Mouse (Mus musculus) T-cell, adult 2 months (primary cell): ENCODE measurements around the gene Tll2.

Experiments used
- DNase-seq: peaks from one replicate; pipeline ENCODE4 v3.0.0; 2022; ENCODE audit warnings: low spot score

Gene Tll2

DNA sequence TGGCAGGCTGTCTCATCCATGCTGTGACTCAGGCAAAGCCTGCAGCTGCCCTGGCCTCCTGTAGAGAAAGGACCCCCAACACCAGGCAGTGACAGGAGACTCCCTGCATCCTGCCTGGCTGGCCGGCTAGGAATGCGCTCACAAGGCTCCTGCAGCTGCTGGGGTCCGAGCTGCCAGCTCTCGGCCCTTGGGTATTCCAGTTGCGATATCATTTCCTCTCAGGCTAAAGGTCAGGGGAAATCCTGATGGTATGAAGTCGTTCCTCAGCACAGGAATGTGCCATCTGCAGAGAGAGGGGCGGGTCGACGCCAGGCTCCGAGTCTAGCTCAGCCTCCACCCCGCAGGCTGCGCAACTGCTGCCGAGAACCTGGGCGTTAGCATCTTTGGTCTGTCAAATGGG is 46.2 kb downstream of the Tll2 start:
- no peak for DNase-seq

DNA sequence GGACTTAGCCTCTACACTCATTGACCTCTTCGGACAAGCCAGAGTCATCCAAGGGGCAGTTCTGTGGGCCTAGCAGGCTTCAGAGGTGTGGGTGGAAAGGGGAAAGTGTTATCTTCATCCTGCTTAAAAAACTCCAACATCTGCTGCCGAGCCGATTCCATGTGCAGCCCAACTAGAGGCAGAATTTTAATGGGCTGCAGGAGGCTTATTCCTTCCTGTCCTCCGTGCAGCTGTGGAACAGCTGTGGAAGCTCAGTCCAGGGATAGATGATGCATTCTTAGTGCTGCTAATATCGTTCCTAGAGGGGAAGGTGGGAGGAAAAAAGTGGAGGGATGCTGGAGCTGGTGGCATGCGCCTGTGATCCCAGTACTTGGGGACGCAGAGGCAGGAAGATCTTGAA is 52.0 kb downstream of the Tll2 start:
- no peak for DNase-seq

DNA sequence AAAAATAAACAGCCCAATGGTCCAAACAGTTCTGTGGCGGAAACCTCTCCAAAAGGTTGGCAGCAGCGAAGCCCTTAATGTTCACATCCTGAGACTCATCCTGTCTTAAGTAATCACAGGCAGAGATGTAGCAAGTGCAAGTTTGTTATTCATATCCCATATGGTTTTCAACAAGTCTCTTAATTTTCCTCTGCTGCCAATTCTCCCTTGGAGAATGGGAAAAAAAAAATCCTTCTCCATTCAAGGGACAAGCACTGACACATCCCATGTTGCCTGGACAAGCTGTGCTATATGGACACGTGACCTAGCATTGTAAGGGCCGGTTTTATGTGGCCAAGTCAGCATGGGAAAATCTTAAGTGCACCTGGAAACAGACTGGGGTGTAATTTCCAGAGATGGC is 54.2 kb downstream of the Tll2 start:
- no peak for DNase-seq

DNA sequence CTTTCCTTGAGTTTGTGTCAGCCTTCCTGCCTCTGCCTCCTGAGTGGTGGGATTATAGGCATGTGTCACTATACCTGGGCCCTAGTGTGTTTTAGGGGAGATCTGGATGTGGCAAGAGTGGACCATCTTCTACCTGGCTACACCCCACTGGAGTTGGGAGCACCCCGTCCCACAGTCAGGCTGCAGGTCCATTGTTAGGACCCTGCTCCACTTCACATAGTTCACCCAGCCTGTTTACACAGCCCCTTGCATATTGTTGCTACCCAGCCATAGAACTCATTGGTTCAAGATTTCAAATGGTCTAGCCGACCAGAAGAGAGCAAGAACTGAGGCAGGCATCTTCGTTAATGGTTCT is 54.6 kb downstream of the Tll2 start:
- no peak for DNase-seq

- no peak for DNase-seq
These were observed 55.2 kb downstream of the Tll2 start for GRCm38 (mm10) chr19:41151321-41152015.

DNA sequence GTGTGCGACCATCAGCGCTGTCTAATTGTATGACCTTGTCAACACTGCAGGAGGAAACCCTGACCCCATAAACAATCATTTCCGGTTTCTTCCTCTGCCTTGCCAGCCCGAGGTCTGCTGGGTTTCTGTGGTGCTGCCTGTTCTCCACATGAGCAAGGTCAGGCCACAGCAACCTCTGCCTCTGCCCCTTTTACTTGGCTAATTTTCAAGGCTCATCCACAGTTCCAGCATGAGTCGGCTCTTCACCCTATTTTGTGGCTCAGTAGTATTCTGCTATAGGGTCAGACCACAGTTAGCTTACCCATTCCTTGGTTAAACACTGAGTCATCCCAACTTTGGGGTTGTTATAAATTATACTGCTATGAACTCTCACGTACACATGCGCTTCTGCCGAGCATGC is 65.7 kb downstream of the Tll2 start:
- DNase-seq = no peak

- DNase-seq = no peak
These were observed 67.0 kb downstream of the Tll2 start for GRCm38 (mm10) chr19:41139629-41140028.

DNA sequence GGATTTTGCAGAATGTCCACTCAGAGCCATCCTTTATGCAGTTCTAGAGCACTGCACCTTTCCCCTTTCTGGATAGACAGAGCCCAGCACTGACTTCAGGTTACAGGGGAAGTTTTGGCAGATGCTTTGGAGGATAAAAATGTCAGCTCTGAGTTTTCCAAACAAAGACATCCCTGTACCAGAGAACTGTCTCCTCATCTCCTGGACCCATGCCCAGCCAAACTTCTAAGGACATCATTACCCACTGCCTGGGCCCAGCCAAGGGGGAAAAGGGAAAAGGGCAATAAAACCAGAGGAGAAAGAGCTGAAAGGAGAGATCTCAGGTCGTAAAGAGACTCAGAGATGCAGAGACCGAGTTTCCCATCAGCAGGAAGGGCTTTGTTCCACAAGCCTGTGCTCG is 83.6 kb downstream of the Tll2 start:
- DNase-seq = no peak

DNA sequence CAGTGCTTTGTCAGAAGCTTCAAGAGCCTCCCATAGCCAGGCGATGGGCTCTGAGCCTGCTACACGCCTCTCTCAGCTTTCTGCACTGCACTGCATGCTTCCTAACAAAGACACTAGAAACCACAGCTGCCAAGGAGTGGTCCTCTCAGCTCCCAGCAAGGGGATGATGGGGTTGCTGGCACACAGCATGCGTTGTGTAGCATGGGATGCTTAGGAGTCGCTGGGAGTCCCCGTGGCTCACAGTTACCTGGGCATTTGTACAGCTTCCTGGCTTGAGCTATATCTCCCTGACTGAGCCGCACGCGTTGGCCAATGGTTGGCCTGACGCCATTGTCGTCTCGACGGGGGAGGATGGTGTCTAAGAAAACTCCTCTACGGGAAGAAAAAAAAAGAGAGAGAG is 86.7 kb downstream of the Tll2 start:
- DNase-seq = no peak

DNA sequence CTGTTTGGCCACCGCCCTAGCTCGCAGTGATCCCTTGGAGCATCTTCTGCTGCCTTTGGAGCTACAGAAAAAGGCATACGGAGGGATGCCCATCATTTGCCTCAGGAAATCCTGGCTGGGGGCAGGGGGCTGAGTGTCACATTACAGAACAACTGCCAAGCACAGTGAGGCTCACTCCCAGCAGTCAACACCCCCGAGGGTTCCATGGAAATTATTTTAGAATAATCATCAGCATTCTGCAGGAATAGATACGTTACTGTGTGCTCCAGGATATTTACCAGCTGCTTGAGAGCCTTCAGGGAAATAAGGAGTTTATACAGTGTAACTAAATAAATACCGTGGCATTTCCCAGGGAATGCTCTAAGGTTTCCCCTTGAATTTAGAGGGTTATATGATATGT is 88.3 kb downstream of the Tll2 start:
- DNase-seq = no peak

DNA sequence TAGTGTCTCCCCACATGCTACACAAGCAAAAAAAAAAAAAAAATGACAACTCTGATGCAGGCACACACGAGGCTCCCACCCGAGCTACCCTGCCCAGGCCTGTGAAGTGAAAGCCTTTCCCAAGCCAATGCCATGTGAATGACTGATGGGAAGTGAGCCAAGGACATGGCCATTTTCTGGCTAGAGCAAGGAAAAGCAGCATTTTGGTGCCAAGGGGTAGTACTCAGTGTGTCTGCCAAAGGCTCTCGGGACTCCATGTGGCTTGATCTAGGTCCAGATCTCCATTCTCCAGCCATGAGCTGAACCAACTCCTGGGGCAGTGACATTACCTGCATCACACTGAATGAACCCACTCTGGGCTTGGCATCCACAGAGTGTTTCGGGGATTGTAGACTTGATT is 89.3 kb downstream of the Tll2 start:
- no peak for DNase-seq

DNA sequence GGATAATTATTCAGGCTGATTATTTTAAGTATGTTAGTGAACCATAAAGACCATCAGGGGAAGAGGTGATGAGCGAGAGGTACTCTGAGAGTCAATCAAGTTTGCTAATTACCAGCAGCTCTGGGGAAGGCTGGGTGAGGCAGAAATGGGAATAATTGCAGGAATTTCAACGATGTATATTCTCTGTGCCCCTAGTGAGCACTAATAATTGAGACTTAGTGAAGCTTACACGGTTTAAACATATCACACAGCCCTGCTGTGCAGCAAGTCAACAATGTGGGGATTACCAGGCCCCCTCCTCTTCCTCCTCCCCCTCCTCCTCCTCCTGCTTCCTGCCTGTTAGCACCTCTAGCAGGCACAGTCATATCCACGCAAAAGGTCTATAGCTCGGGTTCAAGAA is 92.0 kb downstream of the Tll2 start:
- no peak for DNase-seq

- no peak for DNase-seq
These were observed 92.6 kb downstream of the Tll2 start for GRCm38 (mm10) chr19:41113911-41114531.

DNA sequence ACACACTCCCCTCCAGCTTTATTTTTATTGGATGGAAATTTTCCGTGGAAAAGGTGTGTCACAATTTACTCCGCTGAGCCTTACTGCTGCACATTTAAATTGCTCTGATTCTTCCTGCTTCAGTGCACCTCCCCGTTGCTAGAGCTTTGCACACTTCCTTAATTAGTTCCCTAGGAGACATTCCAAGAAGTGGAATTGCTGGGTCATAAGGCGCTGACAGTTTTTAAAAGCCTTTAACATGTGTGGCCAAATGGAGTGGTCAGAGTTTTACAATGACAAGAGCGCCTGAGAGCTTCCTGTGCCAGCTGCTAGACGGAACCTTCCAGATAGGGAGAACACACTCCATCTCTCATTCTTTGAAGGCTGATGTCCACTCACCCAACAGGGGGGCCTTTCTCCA is 94.0 kb downstream of the Tll2 start:
- DNase-seq = no peak

GRCm38 (mm10) chr19:41109991-41110390 is 96.6 kb downstream of the Tll2 start:
- no peak for DNase-seq

GRCm38 (mm10) chr19:41109496-41109895 is 97.1 kb downstream of the Tll2 start:
- DNase-seq = no peak

DNA sequence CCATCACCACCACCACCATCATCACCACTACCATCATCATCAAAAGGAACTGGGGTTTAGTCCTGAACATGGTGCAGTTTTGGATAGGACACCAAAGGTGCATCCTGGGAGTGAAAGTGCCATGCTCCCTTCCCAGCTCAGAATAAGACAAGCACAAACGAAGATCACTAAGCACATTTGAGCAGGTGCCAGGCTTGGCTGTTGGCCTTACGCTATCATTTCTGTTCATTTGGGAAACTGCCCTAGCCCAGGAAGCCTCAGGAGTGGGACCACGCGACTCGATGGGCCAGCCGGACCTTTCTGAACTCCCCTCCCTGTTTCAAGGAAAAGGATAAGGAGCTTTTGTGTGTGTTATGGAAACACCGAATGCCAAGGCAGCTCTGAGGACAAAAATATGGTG is 98.0 kb downstream of the Tll2 start:
- no peak for DNase-seq

DNA sequence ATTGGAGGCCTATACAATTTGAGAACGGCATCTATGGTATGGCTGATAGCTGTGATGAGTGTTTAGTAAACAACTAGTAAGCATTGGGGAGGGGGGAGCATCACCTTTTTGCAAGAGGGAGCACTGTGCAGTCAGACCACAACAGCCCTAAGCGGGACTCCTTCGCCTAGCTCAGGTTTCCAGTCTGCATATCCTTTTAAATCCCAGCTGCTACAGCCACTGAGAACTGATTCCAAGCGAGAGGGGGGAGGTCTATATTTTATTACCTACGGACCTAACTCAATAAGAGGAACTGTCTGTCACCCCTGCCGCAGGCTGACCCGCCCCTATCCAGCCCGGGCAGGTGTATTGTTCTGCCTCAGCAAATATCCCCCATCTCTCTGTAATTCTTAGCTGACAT is 99.1 kb downstream of the Tll2 start:
- no peak for DNase-seq

GRCm38 (mm10) chr19:41104922-41105321 is 101.7 kb downstream of the Tll2 start:
- no peak for DNase-seq

GRCm38 (mm10) chr19:41101390-41101789 is 105.2 kb downstream of the Tll2 start:
- DNase-seq = no peak

GRCm38 (mm10) chr19:41100863-41101262 is 105.8 kb downstream of the Tll2 start:
- DNase-seq = no peak

GRCm38 (mm10) chr19:41097038-41097437 is 109.6 kb downstream of the Tll2 start:
- no peak for DNase-seq

DNA sequence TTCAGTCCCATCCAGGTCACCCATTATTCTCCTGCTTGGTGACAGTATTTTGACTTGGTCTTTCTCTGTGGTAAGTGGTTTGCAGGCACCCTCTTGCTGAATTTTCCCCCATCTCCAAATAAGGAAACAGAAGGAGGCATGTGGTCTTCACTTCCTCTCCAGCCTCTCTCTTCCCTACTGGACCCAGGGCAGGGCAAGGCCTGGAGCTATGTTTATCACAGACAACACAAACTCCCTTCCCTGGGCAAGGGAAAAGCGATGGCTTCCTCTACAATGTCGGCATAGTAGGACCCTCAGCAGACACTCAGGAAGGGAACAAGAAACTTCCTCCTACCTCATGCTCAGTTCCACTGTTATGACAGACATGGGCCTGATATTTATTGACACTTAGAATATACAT is 114.7 kb downstream of the Tll2 start:
- no peak for DNase-seq

DNA sequence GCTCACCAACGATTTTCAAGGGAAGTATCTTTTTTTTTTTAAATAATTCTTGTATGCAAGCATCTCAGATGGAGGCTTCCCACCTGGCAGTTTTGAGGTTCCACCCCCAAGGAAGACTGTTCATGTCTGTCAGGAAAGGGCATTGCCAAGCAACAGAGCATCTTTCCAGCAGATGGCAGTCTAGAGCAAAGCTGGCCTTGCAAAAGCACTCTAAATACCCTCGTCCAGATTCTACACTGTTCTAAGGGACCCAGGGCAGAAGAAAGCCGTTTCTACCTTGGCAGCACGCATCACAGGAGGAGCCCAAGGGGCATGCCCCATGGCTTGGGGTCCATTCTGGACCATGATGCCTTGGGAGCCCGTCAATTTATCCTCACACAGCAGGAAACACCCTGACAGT is 116.8 kb downstream of the Tll2 start:
- DNase-seq = no peak
